Mouse (Mus musculus) megakaryocyte, embryonic 14.5 days (primary cell): Measurements from ENCODE around the gene Fig4. TPM values are rescaled to one million over a fixed set of nuclear protein-coding genes. Genes with fewer than 3 reads are reported as not detected.

Experiments
- H3K27me3 ChIP-seq: replicated peaks from 2 replicates; pipeline ENCODE3; 2012; ENCODE audit warnings: inconsistent platforms
- H3K36me3 ChIP-seq: replicated peaks from 2 replicates; pipeline ENCODE3; 2012; ENCODE audit warnings: low read length, inconsistent platforms, mixed read lengths
- H3K4me1 ChIP-seq: 2 replicates; pipeline ENCODE4 v1.6.1; 2012; ENCODE audit warnings: inconsistent platforms
- H3K4me3 ChIP-seq: replicated peaks from 2 replicates; pipeline ENCODE3; 2012; ENCODE audit warnings: moderate library complexity, mild to moderate bottlenecking, inconsistent platforms
- H3K9me3 ChIP-seq: 2 replicates; pipeline ENCODE4 v1.6.1; 2012; ENCODE audit warnings: inconsistent platforms
- FLI1 ChIP-seq: IDR thresholded peaks from 2 replicates; pipeline ENCODE4 v1.6.1; 2012; ENCODE audit warnings: low read length, inconsistent platforms, mixed read lengths
- GATA1 ChIP-seq: IDR thresholded peaks from 3 replicates; pipeline ENCODE4 v1.6.1; 2012; ENCODE audit warnings: mixed read lengths, low read length, inconsistent platforms, borderline replicate concordance
- polyA plus RNA-seq: library from polyadenylated mRNA; stranded (reverse); fragments of >175 nt; gene quantifications from 2 replicates; pipeline ENCODE4 v1.2.3, GENCODE M21; 2012; ENCODE audit warnings: low replicate concordance; ENCODE audit not compliant: insufficient read depth

Gene Fig4
- 1.5 TPM in 1 of 2 replicates, not detected in the other for polyA plus RNA-seq

DNA sequence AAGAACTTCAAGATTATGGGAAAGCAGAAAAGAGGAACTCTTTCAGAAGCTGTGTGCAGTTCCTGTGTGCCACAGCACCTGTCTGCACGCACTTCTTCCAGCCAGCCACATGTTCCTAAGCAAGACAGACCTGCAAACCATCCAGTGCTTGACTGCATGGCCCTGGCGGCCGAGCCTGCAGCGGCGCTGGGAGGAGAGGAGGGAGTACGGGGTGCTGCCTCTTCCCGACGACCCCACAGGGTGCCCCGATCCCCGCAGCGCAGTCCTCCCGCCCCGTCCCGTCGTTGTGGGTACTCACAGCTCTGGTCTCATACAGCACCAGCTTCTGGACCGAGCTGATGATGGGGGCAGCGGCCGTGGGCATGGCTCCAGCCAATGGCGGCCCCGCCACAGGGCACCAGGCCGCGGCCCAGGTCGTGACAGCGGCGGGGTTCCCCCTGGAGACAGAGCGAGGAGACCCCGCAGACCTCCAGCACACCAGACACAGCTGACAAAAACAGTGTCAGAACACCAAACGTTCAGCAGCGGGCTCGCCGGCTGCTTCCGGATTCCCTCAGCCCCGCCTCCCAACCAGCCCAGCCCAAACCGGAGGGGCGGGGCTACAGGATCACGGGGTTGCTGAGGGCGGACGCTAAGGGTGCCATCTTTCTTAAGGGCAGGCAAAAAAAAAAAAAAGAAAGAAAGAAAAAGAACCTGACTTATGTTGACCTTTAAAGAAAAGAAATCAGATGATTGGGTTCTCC lies at the start of gene Fig4:
Gene Fig4, minus strand, starts transcription at position 572 of the 743 bp plus-strand sequence.
- peak within 1 kb of the TSS; percentile 92 for H3K4me3 ChIP-seq
- H3K36me3 ChIP-seq, result no peaks in the 10 kb centered on the region
- TF ChIP-seq GATA1 (no peak), FLI1 (no peak)
- peaks cover 3% of the 10 kb centered on the region for H3K27me3 ChIP-seq
- H3K4me1 ChIP-seq, result peaks cover 13% of the 10 kb centered on the region; the same call in 1 of the 2 replicates
- 0 out of 2 replicates have a peak, but pooled peaks cover 2% of the 10 kb centered on the region for H3K9me3 ChIP-seq

DNA sequence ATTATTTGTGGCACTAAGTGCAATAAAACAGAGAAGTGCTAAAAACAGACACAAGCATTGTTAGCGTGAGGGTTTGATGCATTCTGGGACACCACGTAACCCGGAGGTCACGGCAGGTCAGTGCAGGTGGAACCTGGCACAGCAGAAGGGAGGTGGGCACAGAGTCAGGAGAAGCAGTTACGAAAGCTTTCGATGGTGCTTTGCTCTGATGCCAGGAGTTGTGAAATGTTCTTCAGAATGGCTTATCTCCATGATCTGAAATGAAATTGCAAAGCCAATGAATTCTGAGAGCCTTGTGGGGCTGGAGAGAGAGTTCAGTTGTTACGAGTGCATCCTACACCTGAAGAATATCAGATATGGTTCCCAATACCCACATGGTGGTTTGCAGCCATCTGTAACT lies 38.3 kb upstream of the Fig4 start:
- TF ChIP-seq GATA1 (no peak), FLI1 (no peak)
- H3K36me3 ChIP-seq, result no peaks in the 10 kb centered on the region
- H3K27me3 ChIP-seq, result peaks cover 9% of the 10 kb centered on the region
- H3K4me1 ChIP-seq, result no peaks in the 10 kb centered on the region
- no peaks in the 10 kb centered on the region for H3K9me3 ChIP-seq
- no peak overlapping the region for H3K4me3 ChIP-seq

DNA sequence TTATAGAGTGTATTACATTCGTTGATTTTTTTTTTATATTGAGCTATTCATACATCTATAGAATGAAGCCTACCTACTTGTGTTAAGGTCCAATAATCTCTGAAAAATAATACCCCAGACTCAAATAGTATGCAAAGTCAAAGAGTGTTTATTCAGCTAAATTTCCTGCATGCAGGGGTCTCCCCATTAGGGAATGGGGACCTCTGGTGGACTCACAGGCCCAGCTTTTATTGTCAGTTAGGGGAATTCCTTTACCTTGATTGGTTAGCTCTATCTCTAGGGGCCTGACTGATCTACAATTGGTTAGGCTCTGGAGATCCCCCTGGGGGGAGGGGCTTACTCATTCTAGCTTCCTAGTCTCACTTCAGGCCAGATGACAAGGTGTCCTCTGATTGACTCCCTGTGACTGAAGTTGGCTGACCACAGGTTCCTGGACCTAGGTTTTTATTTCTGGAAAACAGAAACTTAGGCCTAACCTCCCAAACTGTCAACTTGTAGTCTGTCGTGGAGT lies 29.5 kb upstream of the Fig4 start:
- H3K36me3 ChIP-seq, result no peaks in the 10 kb centered on the region
- no peak for TF ChIP-seq FLI1
- no peak for TF ChIP-seq GATA1
- no peak overlapping the region for H3K4me3 ChIP-seq
- H3K9me3 ChIP-seq, result no peaks in the 10 kb centered on the region
- H3K4me1 ChIP-seq, result no peaks in the 10 kb centered on the region; the same call in 1 of the 2 replicates
- H3K27me3 ChIP-seq, result peaks cover 4% of the 10 kb centered on the region

DNA sequence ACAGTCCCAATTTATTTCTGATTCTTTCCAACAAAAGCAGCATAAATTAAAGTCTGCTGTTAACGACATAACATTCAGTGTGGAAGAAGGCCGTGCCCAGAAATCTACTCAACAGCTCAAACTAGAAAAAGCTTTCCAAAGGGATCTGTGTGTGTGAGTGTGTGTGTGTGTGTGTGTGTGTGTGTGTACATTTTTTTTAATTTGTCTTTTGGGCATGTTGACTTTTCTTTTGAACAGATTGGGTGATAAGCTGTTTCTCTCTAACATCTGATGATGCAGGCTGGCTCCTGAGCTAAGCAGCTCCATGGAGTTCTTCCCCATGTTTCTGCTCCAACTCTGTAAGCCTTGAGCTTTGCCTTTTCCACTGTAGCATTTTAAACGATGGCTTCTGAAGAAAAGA lies 12.8 kb upstream of the Fig4 start:
- Histone ChIP-seq H3K4me3 (no peak overlapping the region), H3K4me1 (no peaks in the 10 kb centered on the region), H3K27me3 (no peaks in the 10 kb centered on the region), H3K36me3 (no peaks in the 10 kb centered on the region), H3K9me3 (no peaks in the 10 kb centered on the region)
- TF ChIP-seq GATA1 (no peak), FLI1 (no peak)

DNA sequence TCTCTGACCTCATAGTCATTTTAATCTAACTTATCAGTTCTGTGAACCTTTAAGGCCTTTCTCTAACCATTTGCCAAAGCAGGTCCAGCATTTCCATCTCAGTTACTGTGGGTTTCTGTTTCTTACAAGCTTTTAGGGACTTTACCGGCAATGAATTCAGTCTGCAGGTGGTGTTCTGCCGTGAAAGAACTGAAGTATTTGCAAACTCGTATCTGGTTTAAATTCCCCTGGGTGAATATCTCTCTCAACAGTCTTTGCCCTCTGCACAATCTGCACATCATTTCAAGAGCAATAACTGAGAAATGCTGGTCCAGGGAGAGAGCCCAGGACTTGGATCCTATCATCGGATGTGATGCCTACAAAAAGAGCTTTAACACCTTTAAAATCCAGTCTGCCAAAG lies 5.1 kb upstream of the Fig4 start:
- peaks cover 3% of the 10 kb centered on the region; the same call in 1 of the 2 replicates for H3K4me1 ChIP-seq
- peaks cover 3% of the 10 kb centered on the region for H3K27me3 ChIP-seq
- no peak overlapping the region for H3K4me3 ChIP-seq
- 0 out of 2 replicates have a peak, but pooled peaks cover 2% of the 10 kb centered on the region for H3K9me3 ChIP-seq
- TF ChIP-seq FLI1 (no peak), GATA1 (no peak)
- no peaks in the 10 kb centered on the region for H3K36me3 ChIP-seq

DNA sequence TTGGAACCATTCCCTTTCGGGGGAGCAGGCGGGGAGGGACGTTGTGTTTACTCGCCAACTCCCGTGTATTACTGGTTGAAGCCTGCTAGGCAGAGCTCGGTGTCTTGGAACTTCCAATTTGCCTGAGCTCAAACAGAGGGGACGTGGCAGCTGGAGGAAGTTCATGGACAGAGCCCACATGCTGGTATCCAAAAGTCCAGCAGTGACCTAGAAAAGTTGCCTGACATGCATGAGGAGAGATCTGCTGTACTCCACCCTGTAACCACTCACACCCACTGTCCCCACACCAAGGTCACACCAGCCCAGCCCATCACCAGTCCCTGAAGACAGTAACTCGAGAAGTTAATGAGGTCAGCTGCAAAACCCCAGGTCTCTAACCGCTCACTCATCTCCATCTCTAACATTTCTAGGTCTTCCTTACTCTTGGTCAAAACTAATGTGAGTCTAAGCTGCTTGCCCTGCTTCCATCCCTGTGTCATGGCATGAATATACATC lies 1.9 kb upstream of the Fig4 start:
- Histone ChIP-seq H3K9me3 (0 out of 2 replicates have a peak, but pooled peaks cover 2% of the 10 kb centered on the region), H3K4me3 (no peak overlapping the region)
- TF ChIP-seq GATA1, result no peak
- no peak for TF ChIP-seq FLI1

DNA sequence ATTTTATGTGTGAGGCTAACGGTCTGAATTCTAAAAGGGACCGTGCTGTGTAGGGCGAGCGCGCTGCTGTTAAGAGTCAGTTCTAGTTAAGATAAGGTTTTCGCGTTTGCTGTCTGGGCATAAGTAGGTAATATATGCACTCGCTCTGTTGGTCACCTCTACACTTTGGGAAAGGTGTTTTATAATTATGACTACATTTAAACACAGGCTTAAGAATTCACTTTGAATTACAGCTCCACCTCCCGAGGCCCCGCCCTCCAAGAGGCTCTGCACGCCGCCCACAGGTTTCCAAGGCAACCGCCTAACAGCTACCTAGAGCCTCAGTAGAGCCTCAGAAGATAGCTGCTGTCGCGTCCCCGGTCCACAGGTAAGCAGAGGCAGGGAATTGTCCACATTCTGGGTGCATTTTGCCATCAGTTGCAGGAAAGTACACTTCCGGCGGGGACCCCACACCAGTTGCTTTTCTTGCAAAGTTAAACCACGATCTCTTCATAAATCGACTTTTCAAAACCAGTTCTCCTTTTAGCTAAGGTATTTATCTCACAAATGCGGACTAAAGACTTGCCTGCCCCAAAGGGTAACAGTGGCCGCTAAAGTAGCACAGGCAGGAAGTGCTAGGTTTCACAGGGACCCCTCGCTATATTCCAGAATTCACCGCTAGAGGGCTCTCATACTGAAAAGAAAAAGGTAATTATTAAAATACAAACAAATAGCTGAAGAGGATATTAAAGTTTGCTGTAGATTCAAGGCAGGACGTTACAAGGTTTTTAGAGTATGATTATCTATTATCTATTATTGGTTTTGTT lies 782 bp upstream of the Fig4 start, which contains the start of gene Ak9:
Gene Ak9, plus strand, starts transcription at position 342 of the 806 bp plus-strand sequence.
- peak within 1 kb of the TSS; percentile 92 for H3K4me3 ChIP-seq
- TF ChIP-seq GATA1 (no peak), FLI1 (no peak)
- no peaks in the 10 kb centered on the region for H3K36me3 ChIP-seq
- H3K4me1 ChIP-seq, result peaks cover 13% of the 10 kb centered on the region; the same call in 1 of the 2 replicates
- peaks cover 3% of the 10 kb centered on the region for H3K27me3 ChIP-seq
- H3K9me3 ChIP-seq, result 0 out of 2 replicates have a peak, but pooled peaks cover 2% of the 10 kb centered on the region

More for the DNA sequence above, 1.9 kb upstream of the Fig4 start:
- peaks cover 13% of the 10 kb centered on the region; the same call in 1 of the 2 replicates for H3K4me1 ChIP-seq
- no peaks in the 10 kb centered on the region for H3K36me3 ChIP-seq
- peaks cover 3% of the 10 kb centered on the region for H3K27me3 ChIP-seq

DNA sequence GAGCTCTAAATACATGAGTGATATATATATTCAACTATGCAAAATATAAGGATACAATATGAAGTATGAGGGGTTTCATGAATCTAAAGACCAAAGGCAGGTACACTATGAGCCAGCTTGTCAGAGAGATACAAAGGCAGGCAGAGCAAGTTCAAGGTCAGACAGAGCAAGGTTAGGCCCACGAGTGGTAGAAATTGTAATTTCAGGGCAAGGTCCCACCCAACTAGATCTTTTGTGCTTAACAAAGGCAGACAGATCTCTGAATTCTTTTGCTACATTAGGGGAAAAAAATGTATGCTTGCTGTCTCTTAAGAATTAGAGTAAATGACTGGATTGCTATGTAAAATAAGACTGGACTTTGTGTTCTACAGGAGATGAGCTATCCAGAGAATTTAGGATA lies 2.9 kb downstream of the Fig4 start:
- Histone ChIP-seq H3K36me3 (no peaks in the 10 kb centered on the region), H3K9me3 (no peaks in the 10 kb centered on the region), H3K27me3 (no peaks in the 10 kb centered on the region), H3K4me3 (no peak overlapping the region), H3K4me1 (peaks cover 13% of the 10 kb centered on the region; the same call in 1 of the 2 replicates)
- TF ChIP-seq GATA1 (no peak), FLI1 (no peak)

DNA sequence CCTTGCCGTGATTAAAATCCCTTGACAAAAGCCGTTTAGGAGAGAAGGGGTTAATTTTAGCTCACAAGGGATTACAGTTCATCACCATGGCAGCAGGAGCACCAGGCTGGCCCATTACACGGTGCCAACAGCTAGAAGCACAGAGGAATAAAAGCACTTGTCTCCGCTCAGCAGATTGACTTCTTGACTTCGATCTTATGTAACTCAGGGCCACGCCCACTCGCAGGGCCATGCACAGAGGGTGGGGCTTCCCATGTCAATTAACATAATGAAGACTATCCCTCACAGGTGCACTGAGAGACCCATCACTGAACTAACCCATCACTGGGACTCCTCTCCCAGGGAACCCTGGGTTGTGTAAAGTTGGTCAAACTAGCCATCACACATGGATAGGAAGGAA lies 7.9 kb downstream of the Fig4 start:
- TF ChIP-seq FLI1, result no peak
- TF ChIP-seq GATA1, result no peak
- peaks cover 13% of the 10 kb centered on the region for H3K4me1 ChIP-seq
- no peaks in the 10 kb centered on the region for H3K36me3 ChIP-seq
- no peaks in the 10 kb centered on the region for H3K9me3 ChIP-seq
- no peak overlapping the region for H3K4me3 ChIP-seq
- no peaks in the 10 kb centered on the region for H3K27me3 ChIP-seq
